Mouse (Mus musculus) forebrain, embryonic 16.5 days (tissue): ENCODE measurements at regions not wholly inside any gene's neighbourhood (a gene's known extent, or its start where the extent isn't known, plus 50 kb on each side); places are given as distances from the start of the nearest gene placed in this dataset.

Experiments used
- ATAC-seq: fragments of 200-750 bp; cut with Nextera tagmentation; 2 replicates; pipeline ENCODE4 v1.8.0; 2017; ENCODE audit warnings: mild to moderate bottlenecking, moderate library complexity
- H3K27ac ChIP-seq: fragments of 300-500 bp; sonication (generic); 2 replicates; pipeline ENCODE4 v1.5.1; 2014; ENCODE audit warnings: low read length, control low read depth
- H3K27me3 ChIP-seq: fragments of 300-500 bp; sonication (generic); replicated peaks from 2 replicates; pipeline ENCODE4 v1.6.1; 2014; ENCODE audit warnings: low read length; ENCODE audit not compliant: control insufficient read depth, insufficient read depth
- H3K36me3 ChIP-seq: fragments of 300-500 bp; sonication (generic); 2 replicates; pipeline ENCODE4 v1.6.1; 2014; ENCODE audit not compliant: control insufficient read depth, insufficient read depth
- H3K4me1 ChIP-seq: fragments of 300-500 bp; sonication (generic); replicated peaks from 2 replicates; pipeline ENCODE4 v1.6.1; 2014; ENCODE audit warnings: low read length; ENCODE audit not compliant: control insufficient read depth, insufficient read depth
- H3K4me2 ChIP-seq: fragments of 300-500 bp; sonication (generic); 2 replicates; pipeline ENCODE4 v1.6.1; 2014; ENCODE audit warnings: mild to moderate bottlenecking, low read length, control low read depth
- H3K4me3 ChIP-seq: fragments of 300-500 bp; sonication (generic); replicated peaks from 2 replicates; pipeline ENCODE4 v1.5.1; 2014; ENCODE audit warnings: mild to moderate bottlenecking, low read length, control low read depth
- H3K9ac ChIP-seq: fragments of 300-500 bp; sonication (generic); replicated peaks from 2 replicates; pipeline ENCODE4 v1.6.1; 2014; ENCODE audit warnings: low read depth, low read length, control low read depth
- H3K9me3 ChIP-seq: fragments of 300-500 bp; sonication (generic); 2 replicates; pipeline ENCODE4 v1.6.1; 2016; ENCODE audit warnings: low read length; ENCODE audit not compliant: control insufficient read depth
- WGBS: fragments of 180-500 bp; shearing (Covaris S2); extraction: QIAGEN DNeasy Blood & Tissue Kit; methylation state at CpG from one replicate; pipeline ENCODE4 v1.1.7; 2014; 5-methylcytosine and 5-hydroxymethylcytosine counted together

DNA sequence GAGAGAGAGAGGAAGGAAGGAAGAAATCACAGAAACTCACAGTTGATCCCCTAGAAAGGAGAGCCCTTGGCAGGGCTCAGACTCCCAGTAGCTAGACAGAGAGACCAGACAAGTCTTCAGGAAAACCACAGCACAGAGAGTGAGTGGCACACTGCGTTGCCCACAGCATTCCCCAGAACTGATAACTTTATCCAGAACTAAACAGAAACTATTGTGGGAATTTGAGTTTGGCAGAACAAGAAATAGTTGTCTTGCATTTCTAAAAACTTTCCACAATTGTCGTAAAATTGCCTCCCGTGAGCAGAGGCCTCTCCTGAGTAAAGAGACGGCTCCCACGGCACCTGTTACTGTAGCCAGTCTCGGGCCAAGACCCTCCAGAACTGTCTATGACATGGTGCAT is 178.1 kb downstream of the Setd4 start:
- Histone ChIP-seq H3K9me3 (no peaks in the 10 kb centered on the region), H3K4me1 (peaks cover 6% of the 10 kb centered on the region; the same call in 1 of the 2 replicates), H3K9ac (no peak overlapping the region), H3K36me3 (no peaks in the 10 kb centered on the region), H3K4me2 (no peak overlapping the region), H3K27ac (no peak overlapping the region), H3K27me3 (no peaks in the 10 kb centered on the region), H3K4me3 (no peak overlapping the region)
- no peak for ATAC-seq
- WGBS = 81% methylated on average over 6 of the region's 6 CpGs

DNA sequence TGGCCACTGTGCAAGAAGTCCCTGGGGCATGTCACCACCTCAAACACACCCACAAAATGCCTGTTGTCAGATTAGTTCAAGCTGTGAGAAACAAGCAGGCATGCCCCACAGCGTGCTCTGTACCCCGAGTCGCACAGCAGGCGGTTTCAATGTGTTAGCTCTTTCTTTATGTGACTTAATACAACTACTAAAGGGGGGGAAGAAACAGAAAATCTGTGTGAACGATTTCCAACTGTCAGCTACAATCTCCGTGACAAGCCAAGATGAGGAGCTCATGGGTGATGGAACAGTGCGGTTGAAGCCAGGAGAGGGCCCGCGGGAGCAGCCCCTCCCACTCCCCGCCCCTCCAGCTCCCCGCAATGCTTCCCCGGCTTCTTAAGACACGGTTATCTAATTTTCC is 180.7 kb downstream of the Setd4 start:
- peak; percentile 54; the same call in 1 of the 2 replicates for ATAC-seq
- H3K27ac ChIP-seq = no peak overlapping the region

DNA sequence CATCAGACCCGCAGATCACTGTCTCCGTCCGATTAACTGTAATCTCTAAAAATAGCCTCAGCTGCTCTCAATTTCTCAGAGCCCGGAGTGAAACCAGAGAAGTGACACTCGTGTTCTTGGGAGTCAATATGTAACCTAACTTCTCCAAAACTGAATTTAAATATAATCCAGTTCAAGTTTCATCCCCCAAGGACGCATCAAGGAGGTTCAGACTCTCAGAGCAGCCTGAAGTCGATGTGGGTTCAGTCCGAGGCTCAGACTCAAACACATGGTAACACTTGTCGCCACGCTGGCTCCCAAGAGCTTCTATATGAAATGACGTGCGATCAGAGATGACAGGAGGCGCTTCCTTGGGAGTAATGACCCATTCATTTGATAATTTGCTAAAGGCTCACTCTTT is 181.6 kb downstream of the Setd4 start:
- Histone ChIP-seq H3K9ac (no peak overlapping the region), H3K4me2 (no peak overlapping the region)
- 79% methylated on average over 13 of the region's 13 CpGs for WGBS

More for the DNA sequence above, 180.7 kb downstream of the Setd4 start:
- Histone ChIP-seq H3K9me3 (no peaks in the 10 kb centered on the region), H3K27me3 (no peaks in the 10 kb centered on the region), H3K4me2 (peak overlapping the region; percentile 37), H3K4me1 (peaks cover 6% of the 10 kb centered on the region; the same call in 1 of the 2 replicates), H3K9ac (no peak overlapping the region), H3K4me3 (peak overlapping the region; percentile 5; the same call in 1 of the 2 replicates), H3K36me3 (no peaks in the 10 kb centered on the region)
- WGBS = 13% methylated on average over 13 of the region's 13 CpGs

DNA sequence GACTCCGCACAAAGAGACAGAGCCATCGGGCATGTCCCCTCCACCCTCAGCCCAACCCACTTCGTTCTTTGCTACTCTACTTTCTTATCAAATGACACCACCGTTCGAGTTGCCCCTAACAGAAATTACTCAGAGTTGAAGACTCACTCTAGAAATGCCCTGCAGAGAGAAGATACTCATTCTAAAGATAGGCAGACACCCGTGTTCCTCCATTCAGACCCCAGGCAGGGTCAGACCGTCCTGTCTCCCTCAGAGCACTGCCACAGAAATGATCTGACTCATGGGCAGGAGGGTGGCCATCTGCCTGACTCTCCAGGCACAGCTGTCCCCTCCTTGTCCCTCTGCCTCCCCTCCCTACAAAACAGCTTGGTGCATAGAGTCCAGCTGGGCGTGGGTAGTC is 185.6 kb downstream of the Setd4 start:
- H3K4me3 ChIP-seq = no peak overlapping the region
- H3K27ac ChIP-seq = no peak overlapping the region
- H3K4me2 ChIP-seq = no peak overlapping the region
- no peak for ATAC-seq
- H3K27me3 ChIP-seq = no peaks in the 10 kb centered on the region
- H3K9ac ChIP-seq = no peak overlapping the region
- WGBS = 86% methylated on average over 8 of the region's 8 CpGs
- H3K4me1 ChIP-seq = peaks cover 4% of the 10 kb centered on the region; the same call in 1 of the 2 replicates
- H3K9me3 ChIP-seq = no peaks in the 10 kb centered on the region
- H3K36me3 ChIP-seq = no peaks in the 10 kb centered on the region

More for the DNA sequence above, 181.6 kb downstream of the Setd4 start:
- no peak for ATAC-seq
- no peak overlapping the region for H3K27ac ChIP-seq
- H3K27me3 ChIP-seq = no peaks in the 10 kb centered on the region
- no peak overlapping the region for H3K4me3 ChIP-seq
- H3K36me3 ChIP-seq = no peaks in the 10 kb centered on the region
- peaks cover 6% of the 10 kb centered on the region; the same call in 1 of the 2 replicates for H3K4me1 ChIP-seq
- no peaks in the 10 kb centered on the region for H3K9me3 ChIP-seq

DNA sequence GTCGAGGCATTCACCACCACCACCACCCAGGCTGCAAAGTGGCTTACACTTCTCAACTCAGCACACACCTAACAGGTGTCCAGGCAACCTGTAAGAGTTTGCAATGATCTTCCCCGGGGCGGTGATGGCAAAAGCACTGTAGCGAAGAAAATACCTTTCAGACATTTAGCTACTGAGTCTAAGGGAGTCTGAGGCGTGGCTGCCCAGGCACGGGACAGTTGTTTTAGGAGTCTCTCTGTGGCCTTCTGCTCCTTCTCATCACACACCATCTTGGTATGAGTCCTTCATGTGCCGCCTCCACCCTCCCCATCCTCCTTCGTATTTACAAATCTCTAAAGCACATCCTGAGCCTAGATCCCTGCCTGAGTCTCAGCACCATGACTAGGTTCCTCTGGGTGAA is 186.0 kb downstream of the Setd4 start:
- Histone ChIP-seq H3K36me3 (no peaks in the 10 kb centered on the region), H3K27ac (no peak overlapping the region), H3K4me2 (no peak overlapping the region), H3K4me3 (no peak overlapping the region), H3K4me1 (no peaks in the 10 kb centered on the region; the same call in 1 of the 2 replicates), H3K27me3 (no peaks in the 10 kb centered on the region), H3K9ac (no peak overlapping the region), H3K9me3 (no peaks in the 10 kb centered on the region)
- no peak for ATAC-seq
- WGBS = 87% methylated on average over 8 of the region's 8 CpGs

DNA sequence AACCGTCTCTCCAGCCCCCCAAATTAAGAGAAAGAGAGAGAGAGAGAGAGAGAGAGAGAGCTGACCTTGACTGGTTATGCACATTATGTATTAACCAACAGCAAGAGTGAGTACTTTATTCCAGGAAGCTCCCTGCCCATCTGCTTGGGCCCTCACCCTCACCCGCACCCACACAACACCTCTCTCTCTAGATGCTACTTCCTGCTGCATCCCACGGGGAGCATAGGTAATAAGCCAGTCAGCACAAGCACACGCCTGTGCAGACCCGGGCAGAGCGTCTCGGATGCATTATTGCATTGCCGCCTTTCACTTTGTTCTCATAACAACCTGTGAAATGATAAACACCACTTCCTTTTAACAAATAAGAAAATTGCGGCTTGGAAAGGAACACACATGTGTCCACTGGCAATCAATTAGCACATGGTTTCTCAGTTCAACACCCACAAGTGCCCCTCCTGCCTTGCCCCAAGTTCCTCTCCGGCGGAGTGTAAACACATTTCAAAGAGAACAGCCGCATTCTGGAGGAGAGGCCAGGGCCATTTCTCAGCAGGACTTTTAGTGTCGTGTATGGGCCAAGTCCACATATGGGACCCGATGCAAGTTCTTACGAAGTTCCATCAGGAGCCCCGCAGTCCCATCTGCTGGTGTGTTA is 211.7 kb downstream of the Setd4 start:
- ATAC-seq = no peak
- H3K9ac ChIP-seq = no peak overlapping the region
- no peak overlapping the region for H3K4me3 ChIP-seq
- H3K4me2 ChIP-seq = no peak overlapping the region
- no peak overlapping the region for H3K27ac ChIP-seq
- no peaks in the 10 kb centered on the region for H3K36me3 ChIP-seq
- no peaks in the 10 kb centered on the region for H3K27me3 ChIP-seq
- no peaks in the 10 kb centered on the region for H3K4me1 ChIP-seq
- WGBS = 69% methylated on average over 16 of the region's 16 CpGs
- no peaks in the 10 kb centered on the region for H3K9me3 ChIP-seq

DNA sequence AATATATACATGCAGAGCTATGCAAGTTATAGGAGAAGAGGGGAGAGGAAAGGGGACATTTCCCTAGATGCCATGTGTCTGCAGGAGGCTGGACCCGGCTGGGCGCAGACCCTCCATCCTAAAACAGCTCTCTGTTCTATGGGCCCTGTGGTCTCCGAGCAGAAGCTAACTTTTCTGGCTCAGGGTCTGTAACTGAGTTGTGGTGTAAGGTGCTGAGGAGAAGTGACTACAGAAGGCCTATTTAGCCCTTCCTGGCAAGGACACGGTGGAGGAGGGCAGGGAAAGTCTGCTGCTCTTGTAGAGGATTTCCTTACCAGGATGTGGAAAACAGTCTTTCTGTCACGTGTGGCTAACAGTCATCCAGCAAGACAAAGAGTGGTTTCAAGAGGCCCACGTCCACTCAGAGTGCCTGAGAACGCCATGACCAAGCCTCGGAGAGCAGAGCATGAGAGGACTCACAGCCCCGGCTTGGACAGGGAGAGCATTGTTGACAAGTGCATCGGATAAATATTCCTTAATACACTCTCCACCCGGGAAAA is 216.2 kb downstream of the Setd4 start:
- Histone ChIP-seq H3K9ac (no peak overlapping the region), H3K27ac (no peak overlapping the region), H3K4me2 (no peak overlapping the region), H3K4me1 (no peaks in the 10 kb centered on the region), H3K27me3 (no peaks in the 10 kb centered on the region), H3K36me3 (no peaks in the 10 kb centered on the region), H3K9me3 (no peaks in the 10 kb centered on the region), H3K4me3 (no peak overlapping the region)
- 79% methylated on average over 11 of the region's 11 CpGs for WGBS
- ATAC-seq = no peak

DNA sequence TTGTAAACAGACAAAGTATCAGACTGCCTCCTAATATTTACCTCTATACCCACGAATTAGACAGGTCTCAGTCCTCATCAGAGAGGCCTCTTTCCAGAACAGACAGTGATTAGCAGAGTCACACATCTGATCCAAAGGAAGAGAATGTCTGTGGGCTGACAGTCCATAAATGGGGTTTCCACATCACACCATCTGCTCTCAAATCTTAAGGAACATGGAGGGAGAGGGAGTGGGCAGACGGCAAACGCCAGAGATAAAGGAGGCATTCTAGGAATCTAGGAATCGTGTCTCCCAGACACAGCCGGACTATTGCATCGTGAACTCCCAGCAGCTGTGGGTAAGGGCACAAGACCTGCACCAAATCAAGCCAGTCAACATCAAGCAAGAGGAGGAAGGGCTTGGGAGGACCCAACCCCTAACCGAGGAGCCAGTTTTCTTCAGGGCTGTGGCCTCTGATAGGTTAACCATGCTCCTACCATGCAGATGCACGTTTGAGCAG is 219.8 kb downstream of the Setd4 start:
- no peak for ATAC-seq
- no peaks in the 10 kb centered on the region for H3K9me3 ChIP-seq
- peaks cover 18% of the 10 kb centered on the region for H3K4me1 ChIP-seq
- H3K9ac ChIP-seq = no peak overlapping the region
- WGBS = 73% methylated on average over 8 of the region's 8 CpGs
- H3K4me2 ChIP-seq = no peak overlapping the region
- no peak overlapping the region for H3K27ac ChIP-seq
- H3K36me3 ChIP-seq = no peaks in the 10 kb centered on the region
- no peak overlapping the region for H3K4me3 ChIP-seq
- no peaks in the 10 kb centered on the region for H3K27me3 ChIP-seq

DNA sequence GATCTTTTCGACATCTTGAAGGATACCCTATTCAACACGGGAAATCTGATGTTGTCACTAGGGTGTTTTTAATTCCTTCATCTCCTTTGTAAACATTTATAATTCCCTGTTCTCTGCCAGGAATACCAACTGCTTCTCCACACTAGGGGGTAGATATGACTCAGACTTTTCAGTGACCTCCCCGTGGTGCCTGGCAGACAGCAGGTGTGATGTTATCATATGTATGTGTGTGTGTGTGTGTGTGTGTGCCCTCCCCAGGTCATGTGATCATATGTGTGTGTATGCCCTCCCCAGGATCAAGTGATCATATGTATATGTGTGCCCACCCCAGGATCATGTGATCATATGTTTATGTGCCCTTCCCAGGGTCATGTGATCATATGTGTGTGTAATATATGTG is 220.9 kb downstream of the Setd4 start:
- H3K27me3 ChIP-seq = no peaks in the 10 kb centered on the region
- no peak overlapping the region for H3K4me2 ChIP-seq
- H3K9ac ChIP-seq = no peak overlapping the region
- WGBS = 70% methylated on average over 3 of the region's 3 CpGs
- no peak overlapping the region for H3K4me3 ChIP-seq
- ATAC-seq = no peak
- no peak overlapping the region for H3K27ac ChIP-seq
- H3K9me3 ChIP-seq = no peaks in the 10 kb centered on the region
- no peaks in the 10 kb centered on the region for H3K36me3 ChIP-seq
- peaks cover 18% of the 10 kb centered on the region for H3K4me1 ChIP-seq
